Mouse (Mus musculus) gastrocnemius, postnatal 25 days (tissue): ENCODE measurements around the gene Kdm4c. TPM values are rescaled to one million over a fixed set of nuclear protein-coding genes. Genes with fewer than 3 reads are reported as not detected.
"Not testable (repeated sequence)": the region's sequence is repeated elsewhere in the genome, so short reads cannot be mapped to it uniquely, and the experiment has no call there.

Experiments used
- DNase-seq: peaks from one replicate; pipeline ENCODE4 v3.0.0; 2022
- total RNA-seq, 2 experiments: library from RNA; stranded (reverse); gene quantifications; 1 replicate in 1 of 2; 2 replicates in 1 of 2; pipeline ENCODE4 v1.2.3; 2021

The Kdm4c gene
- total RNA-seq, 2 experiments from 2014 or later = 6.5 to 9.0 TPM

GRCm38 (mm10) chr4:74311135-74311534 is 68.8 kb downstream of the Kdm4c start:
- DNase-seq = no peak

- DNase-seq = no peak
Observed at GRCm38 (mm10) chr4:74312858-74313257, 70.6 kb downstream of the Kdm4c start.

- no peak for DNase-seq
Observed at GRCm38 (mm10) chr4:74315388-74315787, 73.1 kb downstream of the Kdm4c start.

GRCm38 (mm10) chr4:74319313-74319712 is 77.0 kb downstream of the Kdm4c start:
- DNase-seq = no peak

GRCm38 (mm10) chr4:74357479-74357878 is 115.2 kb downstream of the Kdm4c start:
- DNase-seq = no peak

GRCm38 (mm10) chr4:74360274-74360673 is 118.0 kb downstream of the Kdm4c start:
- no peak for DNase-seq

GRCm38 (mm10) chr4:74386583-74386982 is 144.3 kb downstream of the Kdm4c start:
- no peak for DNase-seq

GRCm38 (mm10) chr4:74393162-74393561 is 150.9 kb downstream of the Kdm4c start:
- DNase-seq = no peak

- no peak for DNase-seq
Observed at GRCm38 (mm10) chr4:74396562-74396961, 154.3 kb downstream of the Kdm4c start.

- DNase-seq = not testable (repeated sequence)
Observed at GRCm38 (mm10) chr4:74401617-74402313, 159.5 kb downstream of the Kdm4c start.

GRCm38 (mm10) chr4:74408731-74409130 is 166.4 kb downstream of the Kdm4c start:
- no peak for DNase-seq

- no peak for DNase-seq
Observed at GRCm38 (mm10) chr4:74419794-74420193, 177.5 kb downstream of the Kdm4c start.

Other genes starting within 250 kb of the Kdm4c start
- under 1 TPM; 0.56 to 0.61 TPM for gene Frmd3, start 229.1 kb upstream of the Kdm4c start, total RNA-seq